Mouse (Mus musculus) lung, postnatal 0 days (tissue): ENCODE results near the gene Hepacam2.

Source experiments
- CTCF ChIP-seq: IDR thresholded peaks from 2 replicates; pipeline ENCODE4 v1.5.1; 2016; ENCODE audit warnings: antibody characterized with exemption, mild to moderate bottlenecking
- EP300 ChIP-seq: IDR thresholded peaks from 2 replicates; pipeline ENCODE4 v1.6.1; 2016; ENCODE audit warnings: antibody characterized with exemption, mild to moderate bottlenecking, control low read depth

DNA sequence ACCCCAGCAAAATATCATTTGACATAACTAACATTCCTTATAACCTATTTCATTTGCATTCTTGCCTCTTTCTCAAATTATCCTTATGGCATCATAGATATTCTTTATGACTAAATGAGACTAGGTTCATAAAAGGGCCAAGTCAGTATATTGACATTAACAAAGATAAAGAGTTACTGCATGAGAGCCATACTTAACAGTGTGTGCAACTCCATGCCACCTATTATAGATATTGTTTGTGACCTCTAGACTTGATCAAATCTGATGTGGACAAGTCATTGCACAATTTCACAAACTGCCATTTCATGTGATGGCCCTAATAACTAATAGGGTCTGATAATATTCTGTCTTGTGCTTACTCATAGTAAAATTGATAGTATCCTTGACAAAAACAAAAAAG lies 62.0 kb downstream of the Hepacam2 start:
- TF ChIP-seq CTCF (no peak), EP300 (no peak)
